Mouse (Mus musculus) olfactory bulb, adult 2 months (tissue): ENCODE data around the gene 2210011C24Rik.

Experiments used
- CTCF ChIP-seq: fragments of 200-500 bp; IDR thresholded peaks from 2 replicates; pipeline ENCODE4 v1.5.1; 2012; ENCODE audit warnings: low read depth, mild to moderate bottlenecking, low read length, moderate library complexity; ENCODE audit not compliant: insufficient read depth
- POLR2A ChIP-seq: fragments of 200-500 bp; IDR thresholded peaks from 2 replicates; pipeline ENCODE4 v1.6.1; 2012; ENCODE audit warnings: mild to moderate bottlenecking, low read depth, low read length, moderate library complexity; ENCODE audit not compliant: insufficient read depth

DNA sequence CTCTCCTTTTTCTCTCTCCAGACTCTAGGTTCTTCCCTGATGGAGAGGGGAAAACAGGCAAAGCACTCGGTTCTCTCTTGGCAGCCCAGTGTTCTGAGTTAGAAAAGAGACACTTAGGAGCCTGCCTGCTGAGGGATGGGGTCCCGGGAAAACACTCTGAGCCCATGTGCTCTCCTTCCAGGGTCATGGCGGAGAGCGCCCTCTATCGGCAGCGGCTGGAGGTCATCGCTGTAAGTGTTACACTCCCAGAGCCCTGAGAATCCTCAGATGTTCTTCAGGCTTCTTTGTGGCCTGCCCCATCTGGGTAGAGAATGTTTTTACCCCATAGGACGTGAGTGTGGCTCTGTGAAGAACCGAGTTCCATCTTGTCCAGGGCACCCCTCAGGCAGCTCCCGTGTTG is 12.2 kb upstream of the 2210011C24Rik start:
- TF ChIP-seq POLR2A (no peak), CTCF (peak; percentile 54; the same call in 1 of the 2 replicates)
